Mouse (Mus musculus): ENCODE measurements around the gene Bpifb1.
"Not testable (repeated sequence)": the region's sequence is repeated elsewhere in the genome, so short reads cannot be mapped to it uniquely, and the experiment has no call there.

DNA sequence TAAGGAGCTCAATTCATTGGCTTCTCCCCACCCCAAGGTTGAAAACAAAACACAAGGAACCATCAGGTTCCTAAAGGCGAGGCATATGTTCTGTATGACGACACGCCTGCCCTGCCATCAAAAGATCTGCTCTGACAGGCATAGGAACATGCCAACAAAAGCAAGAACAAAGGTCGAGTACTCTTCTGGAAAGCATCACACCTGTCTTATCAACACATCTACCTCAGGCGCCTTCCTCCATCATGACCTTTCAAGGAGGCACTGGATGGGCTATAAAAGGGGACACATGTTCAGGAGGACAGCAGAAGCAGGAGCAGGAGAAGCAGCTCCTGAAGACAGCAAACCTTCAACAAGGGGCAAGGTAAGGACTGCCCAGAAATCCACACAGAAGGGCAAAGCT, 66.9 kb downstream of the Bpifb1 start, which contains the start of gene Bpifb9a:
- TF ChIP-seq CTCF (IDR thresholded peaks at IDR 0.05; ENCODE audit: extremely low read depth, insufficient read length, insufficient replicate concordance, low read depth, low read length); POLR2A (IDR thresholded peaks at IDR 0.05; ENCODE audit: low read depth, low read length): not testable (repeated sequence)
